Mouse (Mus musculus) intestine, embryonic 16.5 days (tissue): ENCODE results near the gene Slc35a1. TPM values are rescaled to one million over a fixed set of nuclear protein-coding genes. Genes with fewer than 3 reads are reported as not detected.

ENCODE experiments used
- polyA plus RNA-seq: library from polyadenylated mRNA; unstranded; fragments of >200 nt; fragmentation: Nextera tagmentation; extraction: Ambion mirVana; gene quantifications from 2 replicates; pipeline ENCODE4 v1.2.1, GENCODE M21; 2015

Gene Slc35a1
- polyA plus RNA-seq, 1 experiment from 2014 or later: 78.6 TPM

Other genes with a start within 250 kb of the Slc35a1 start
- 9.2 and 14.0 TPM in 2 replicates for gene Akirin2, start 136.5 kb downstream of the Slc35a1 start, polyA plus RNA-seq
- 64.1 and 69.2 TPM in 2 replicates for gene Orc3, start 72.5 kb downstream of the Slc35a1 start, polyA plus RNA-seq
- gene Rars2, start 72.5 kb downstream of the Slc35a1 start, polyA plus RNA-seq: 74.5 and 75.3 TPM in 2 replicates
- gene Cfap206, start 42.8 kb upstream of the Slc35a1 start, polyA plus RNA-seq: 0.15 and 0.20 TPM in 2 replicates
- not detected in 2 replicates for gene Gm136, start 68.8 kb upstream of the Slc35a1 start, polyA plus RNA-seq
- 46.8 and 52.1 TPM in 2 replicates for gene Smim8, start 91.0 kb upstream of the Slc35a1 start, polyA plus RNA-seq
- 11.2 and 11.3 TPM in 2 replicates for gene Zfp292, start 195.5 kb upstream of the Slc35a1 start, polyA plus RNA-seq
- gene Cga, start 206.3 kb upstream of the Slc35a1 start, polyA plus RNA-seq: not detected in 2 replicates